Mouse (Mus musculus): Measurements from ENCODE around the gene Rassf5. TPM values are rescaled to one million over a fixed set of nuclear protein-coding genes. Genes with fewer than 3 reads are reported as not detected.

Gene Rassf5
- polyA plus RNA-seq, 1 experiment from 2014 or later, result 3.5 TPM

- no peaks in the 10 kb centered on the region for H3K9me3 ChIP-seq (ENCODE audit: control insufficient read depth, low read length)
- no peaks in the 10 kb centered on the region for H3K36me3 ChIP-seq (ENCODE audit: control insufficient read depth, insufficient read depth, low read length)
- ATAC-seq, result no peak
- H3K27me3 ChIP-seq (replicated peaks; ENCODE audit: control insufficient read depth, insufficient read depth, low read length), result no peaks in the 10 kb centered on the region
- no peak overlapping the region for H3K27ac ChIP-seq (ENCODE audit: low read length)
- WGBS, result 79% methylated on average over 5 of the region's 5 CpGs
- H3K4me2 ChIP-seq (ENCODE audit: low read depth, low read length), result no peak overlapping the region
- H3K4me3 ChIP-seq (ENCODE audit: low read length), result no peak overlapping the region
- H3K9ac ChIP-seq (ENCODE audit: low read depth, low read length), result no peak overlapping the region
- H3K4me1 ChIP-seq (ENCODE audit: control insufficient read depth, insufficient read depth, low read length), result no peaks in the 10 kb centered on the region
Observed at GRCm38 (mm10) chr1:131187856-131188255, 57.2 kb downstream of the Rassf5 start.

GRCm38 (mm10) chr1:131186995-131187394 lies 58.1 kb downstream of the Rassf5 start:
- Histone ChIP-seq H3K9ac (ENCODE audit: low read depth, low read length) (no peak overlapping the region), H3K4me2 (ENCODE audit: low read depth, low read length) (no peak overlapping the region), H3K27ac (ENCODE audit: low read length) (no peak overlapping the region), H3K36me3 (ENCODE audit: control insufficient read depth, insufficient read depth, low read length) (no peaks in the 10 kb centered on the region), H3K27me3 (replicated peaks; ENCODE audit: control insufficient read depth, insufficient read depth, low read length) (no peaks in the 10 kb centered on the region), H3K4me1 (ENCODE audit: control insufficient read depth, insufficient read depth, low read length) (no peaks in the 10 kb centered on the region), H3K4me3 (ENCODE audit: low read length) (no peak overlapping the region), H3K9me3 (ENCODE audit: control insufficient read depth, low read length) (no peaks in the 10 kb centered on the region)
- no peak for ATAC-seq
- WGBS, result 74% methylated on average over 6 of the region's 6 CpGs

- ATAC-seq, result no peak
- 73% methylated on average over 13 of the region's 13 CpGs for WGBS
- Histone ChIP-seq H3K9me3 (ENCODE audit: control insufficient read depth, low read length) (no peaks in the 10 kb centered on the region), H3K9ac (ENCODE audit: low read depth, low read length) (no peak overlapping the region), H3K27me3 (replicated peaks; ENCODE audit: control insufficient read depth, insufficient read depth, low read length) (no peaks in the 10 kb centered on the region), H3K4me2 (ENCODE audit: low read depth, low read length) (no peak overlapping the region), H3K27ac (ENCODE audit: low read length) (no peak overlapping the region), H3K4me3 (ENCODE audit: low read length) (no peak overlapping the region), H3K36me3 (ENCODE audit: control insufficient read depth, insufficient read depth, low read length) (no peaks in the 10 kb centered on the region), H3K4me1 (ENCODE audit: control insufficient read depth, insufficient read depth, low read length) (no peaks in the 10 kb centered on the region)
Observed at GRCm38 (mm10) chr1:131185821-131186506, 59.1 kb downstream of the Rassf5 start.

GRCm38 (mm10) chr1:131184956-131185660 lies 60.0 kb downstream of the Rassf5 start:
- Histone ChIP-seq H3K4me1 (ENCODE audit: control insufficient read depth, insufficient read depth, low read length) (no peaks in the 10 kb centered on the region), H3K27me3 (replicated peaks; ENCODE audit: control insufficient read depth, insufficient read depth, low read length) (no peaks in the 10 kb centered on the region), H3K9ac (ENCODE audit: low read depth, low read length) (no peak overlapping the region), H3K4me3 (ENCODE audit: low read length) (no peak overlapping the region), H3K36me3 (ENCODE audit: control insufficient read depth, insufficient read depth, low read length) (no peaks in the 10 kb centered on the region), H3K9me3 (ENCODE audit: control insufficient read depth, low read length) (no peaks in the 10 kb centered on the region), H3K27ac (ENCODE audit: low read length) (no peak overlapping the region), H3K4me2 (ENCODE audit: low read depth, low read length) (no peak overlapping the region)
- 75% methylated on average over 8 of the region's 8 CpGs for WGBS
- ATAC-seq, result no peak

GRCm38 (mm10) chr1:131184253-131184955 lies 60.7 kb downstream of the Rassf5 start:
- H3K4me3 ChIP-seq (ENCODE audit: low read length), result no peak overlapping the region
- WGBS, result 78% methylated on average over 9 of the region's 9 CpGs
- no peaks in the 10 kb centered on the region for H3K9me3 ChIP-seq (ENCODE audit: control insufficient read depth, low read length)
- H3K4me1 ChIP-seq (ENCODE audit: control insufficient read depth, insufficient read depth, low read length), result no peaks in the 10 kb centered on the region
- H3K4me2 ChIP-seq (ENCODE audit: low read depth, low read length), result no peak overlapping the region
- no peak overlapping the region for H3K27ac ChIP-seq (ENCODE audit: low read length)
- no peaks in the 10 kb centered on the region for H3K27me3 ChIP-seq (replicated peaks; ENCODE audit: control insufficient read depth, insufficient read depth, low read length)
- H3K9ac ChIP-seq (ENCODE audit: low read depth, low read length), result no peak overlapping the region
- ATAC-seq, result no peak
- H3K36me3 ChIP-seq (ENCODE audit: control insufficient read depth, insufficient read depth, low read length), result no peaks in the 10 kb centered on the region

GRCm38 (mm10) chr1:131183201-131183600 lies 61.9 kb downstream of the Rassf5 start:
- H3K27ac ChIP-seq (ENCODE audit: low read length), result no peak overlapping the region
- no peak overlapping the region for H3K9ac ChIP-seq (ENCODE audit: low read depth, low read length)
- no peak overlapping the region for H3K4me2 ChIP-seq (ENCODE audit: low read depth, low read length)
- no peaks in the 10 kb centered on the region for H3K4me1 ChIP-seq (ENCODE audit: control insufficient read depth, insufficient read depth, low read length)
- no peak for ATAC-seq
- H3K9me3 ChIP-seq (ENCODE audit: control insufficient read depth, low read length), result no peaks in the 10 kb centered on the region
- whole genome bisulfite sequencing, result 87% methylated on average over 7 of the region's 7 CpGs
- H3K36me3 ChIP-seq (ENCODE audit: control insufficient read depth, insufficient read depth, low read length), result no peaks in the 10 kb centered on the region
- no peaks in the 10 kb centered on the region for H3K27me3 ChIP-seq (replicated peaks; ENCODE audit: control insufficient read depth, insufficient read depth, low read length)
- H3K4me3 ChIP-seq (ENCODE audit: low read length), result no peak overlapping the region

- Histone ChIP-seq H3K4me1 (ENCODE audit: control insufficient read depth, insufficient read depth, low read length) (no peaks in the 10 kb centered on the region), H3K27me3 (replicated peaks; ENCODE audit: control insufficient read depth, insufficient read depth, low read length) (no peaks in the 10 kb centered on the region), H3K9me3 (ENCODE audit: control insufficient read depth, low read length) (no peaks in the 10 kb centered on the region), H3K9ac (ENCODE audit: low read depth, low read length) (no peak overlapping the region), H3K36me3 (ENCODE audit: control insufficient read depth, insufficient read depth, low read length) (no peaks in the 10 kb centered on the region), H3K4me3 (ENCODE audit: low read length) (no peak overlapping the region), H3K27ac (ENCODE audit: low read length) (no peak overlapping the region), H3K4me2 (ENCODE audit: low read depth, low read length) (no peak overlapping the region)
- 64% methylated on average over 9 of the region's 9 CpGs for WGBS
- ATAC-seq, result peak; percentile 63
Observed at GRCm38 (mm10) chr1:131181642-131182527, 63.2 kb downstream of the Rassf5 start.

GRCm38 (mm10) chr1:131180386-131180785 lies 64.7 kb downstream of the Rassf5 start:
- Histone ChIP-seq H3K9ac (ENCODE audit: low read depth, low read length) (no peak overlapping the region), H3K4me1 (ENCODE audit: control insufficient read depth, insufficient read depth, low read length) (no peaks in the 10 kb centered on the region), H3K27ac (ENCODE audit: low read length) (no peak overlapping the region), H3K4me2 (ENCODE audit: low read depth, low read length) (no peak overlapping the region), H3K36me3 (ENCODE audit: control insufficient read depth, insufficient read depth, low read length) (peaks cover 2% of the 10 kb centered on the region; the same call in 1 of the 2 replicates), H3K9me3 (ENCODE audit: control insufficient read depth, low read length) (no peaks in the 10 kb centered on the region), H3K4me3 (ENCODE audit: low read length) (no peak overlapping the region), H3K27me3 (replicated peaks; ENCODE audit: control insufficient read depth, insufficient read depth, low read length) (no peaks in the 10 kb centered on the region)
- 94% methylated on average over 7 of the region's 7 CpGs for WGBS
- ATAC-seq, result no peak

GRCm38 (mm10) chr1:131178083-131178482 lies 67.0 kb downstream of the Rassf5 start:
- Histone ChIP-seq H3K9me3 (ENCODE audit: control insufficient read depth, low read length) (no peaks in the 10 kb centered on the region), H3K9ac (ENCODE audit: low read depth, low read length) (no peak overlapping the region), H3K4me3 (ENCODE audit: low read length) (no peak overlapping the region), H3K27me3 (replicated peaks; ENCODE audit: control insufficient read depth, insufficient read depth, low read length) (no peaks in the 10 kb centered on the region), H3K4me1 (ENCODE audit: control insufficient read depth, insufficient read depth, low read length) (no peaks in the 10 kb centered on the region), H3K27ac (ENCODE audit: low read length) (no peak overlapping the region), H3K4me2 (ENCODE audit: low read depth, low read length) (no peak overlapping the region), H3K36me3 (ENCODE audit: control insufficient read depth, insufficient read depth, low read length) (peaks cover 7% of the 10 kb centered on the region)
- ATAC-seq, result no peak
- WGBS, result 75% methylated on average over 5 of the region's 5 CpGs
